Mouse (Mus musculus) heart, postnatal 36 days (tissue): ENCODE results near the gene Lemd1. TPM values are rescaled to one million over a fixed set of nuclear protein-coding genes. Genes with fewer than 3 reads are reported as not detected.
"Not testable (repeated sequence)": the region's sequence is repeated elsewhere in the genome, so short reads cannot be mapped to it uniquely, and the experiment has no call there.

ENCODE experiments used
- DNase-seq, 2 experiments: peaks; one replicate each; pipeline ENCODE4 v3.0.0; 2021 to 2022
- intact Hi-C: fragments of 180-260 bp; cut with DNase I; formaldehyde crosslinking; loops from one replicate; pipeline ENCODE4 v1.15.1; 2025
- total RNA-seq, 2 experiments: library from RNA; stranded (reverse); gene quantifications; 2 replicates each; pipeline ENCODE4 v1.2.3; 2021

Gene Lemd1
- total RNA-seq, 2 experiments from 2014 or later: not detected

DNA sequence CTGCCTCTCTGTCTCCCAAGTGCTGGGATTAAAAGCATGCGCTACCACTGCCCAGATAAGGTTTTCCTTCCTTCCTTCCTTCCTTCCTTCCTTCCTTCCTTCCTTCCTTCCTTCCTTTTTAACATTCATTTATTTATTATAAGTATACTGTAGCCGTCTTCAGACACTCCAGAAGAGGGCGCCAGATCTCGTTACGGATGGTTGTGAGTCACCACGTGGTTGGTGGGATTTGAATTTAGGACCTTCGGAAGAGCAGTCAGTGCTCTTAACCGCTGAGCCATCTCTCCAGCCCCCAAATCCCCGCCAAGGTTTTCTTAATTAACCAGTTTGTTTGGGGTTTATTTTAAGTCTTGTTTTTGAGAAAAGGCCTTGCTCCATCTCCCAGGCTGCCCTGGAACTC is 28.6 kb upstream of the Lemd1 start:
- DNase-seq, intact Hi-C loops: not testable (repeated sequence)

DNA sequence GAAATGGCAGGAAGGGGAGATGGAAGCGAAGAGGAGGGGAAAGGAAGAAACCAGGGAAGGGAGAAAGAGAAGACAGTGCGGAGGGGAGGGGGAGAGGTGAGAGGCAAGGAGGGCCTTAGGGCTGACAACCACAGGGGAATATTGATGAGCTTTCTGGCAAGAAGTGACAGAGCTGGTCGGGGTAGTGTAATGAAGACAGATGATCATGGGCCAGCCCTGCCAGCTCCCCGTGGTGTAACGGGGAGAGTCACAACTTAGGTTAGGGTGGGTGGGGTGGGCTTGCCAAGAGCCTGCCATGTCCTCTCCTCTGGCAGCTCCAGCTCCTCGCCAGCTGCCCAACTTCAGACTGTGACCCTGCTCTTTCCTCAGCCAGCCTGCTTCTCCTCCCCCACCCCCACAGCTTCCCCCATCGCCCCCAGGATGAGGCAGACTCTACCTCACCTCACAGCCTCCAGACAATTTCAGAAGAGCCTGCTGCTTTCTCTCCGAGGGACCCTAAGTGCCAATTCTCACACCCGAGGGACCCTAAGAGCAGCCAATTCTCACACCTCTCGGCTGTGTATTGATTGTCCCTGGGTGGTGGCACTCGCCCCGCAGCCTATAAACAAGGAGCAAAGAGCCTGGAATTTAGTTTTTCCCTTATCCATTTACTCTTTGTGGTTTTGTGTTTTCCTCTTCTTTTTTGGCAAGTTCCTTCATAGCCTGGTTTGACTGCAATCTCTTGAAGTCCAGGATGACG is 26.3 kb upstream of the Lemd1 start:
- intact Hi-C loops: no loop called here
- DNase-seq: no peak

DNA sequence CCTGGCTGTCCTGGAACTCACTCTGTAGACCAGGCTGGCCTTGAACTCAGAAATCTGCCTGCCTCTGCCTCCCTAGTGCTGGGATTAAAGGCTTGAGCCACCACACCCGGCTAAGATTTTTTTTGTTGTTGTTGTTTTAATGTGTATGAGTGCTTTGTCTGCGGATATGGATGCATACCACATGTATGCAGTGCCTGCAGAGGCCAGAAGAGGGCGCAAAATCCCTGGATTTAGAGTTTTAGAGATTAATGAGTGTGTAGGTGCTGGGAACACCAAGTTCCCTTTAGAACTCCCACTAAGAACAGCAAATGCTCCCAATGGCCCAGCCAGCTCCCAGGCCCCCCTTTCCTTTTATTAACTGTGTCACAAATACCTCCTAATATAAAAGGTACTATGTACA is 25.4 kb upstream of the Lemd1 start:
- intact Hi-C loops: no loop called here
- no peak for DNase-seq

GRCm38 (mm10) chr1:132168115-132168767 is 23.0 kb upstream of the Lemd1 start:
- no peak for DNase-seq
- intact Hi-C loops: no loop called here

GRCm38 (mm10) chr1:132170698-132171097 is 20.5 kb upstream of the Lemd1 start:
- DNase-seq: no peak
- intact Hi-C loops: no loop called here

DNA sequence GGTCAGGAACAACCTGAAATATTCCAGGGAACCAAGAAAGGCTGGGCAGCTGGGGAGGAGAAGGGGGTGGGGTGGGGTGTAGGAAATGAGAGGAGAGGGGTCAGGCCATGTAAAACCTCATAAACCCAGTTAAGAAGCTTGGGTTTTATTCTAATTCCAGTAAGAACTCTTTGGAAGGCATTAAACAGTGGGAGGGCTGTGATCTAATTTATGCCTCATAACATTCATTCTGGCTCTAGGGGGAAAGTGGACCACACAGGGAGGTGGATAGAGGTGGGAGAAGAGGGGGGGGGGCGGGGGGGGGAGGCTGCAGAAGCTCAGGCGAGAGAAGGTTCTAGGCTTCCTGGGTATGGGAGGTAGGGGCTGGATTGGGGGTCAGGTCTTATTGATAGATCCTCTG is 19.6 kb upstream of the Lemd1 start:
- intact Hi-C loops: no loop called here

DNA sequence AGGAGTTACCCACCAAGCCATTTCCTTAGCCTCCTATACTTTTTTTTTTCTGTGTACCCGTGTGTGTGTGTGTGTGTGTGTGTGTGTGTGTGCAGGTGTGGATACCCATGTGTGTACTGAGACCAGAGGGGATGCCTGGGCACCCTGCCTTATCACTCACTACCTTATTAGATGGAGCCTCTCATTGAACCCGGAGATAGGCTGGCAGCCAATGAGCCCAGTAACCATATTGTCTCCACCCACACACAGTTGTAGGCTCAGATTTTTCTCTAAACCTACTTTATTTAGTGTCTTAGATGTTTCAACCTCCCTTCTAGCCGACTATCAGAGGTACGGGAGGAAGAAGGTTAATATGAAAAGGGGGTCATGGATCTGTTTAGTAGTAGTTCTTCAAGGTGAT is 4.9 kb upstream of the Lemd1 start:
- intact Hi-C loops: no loop called here
- DNase-seq: no peak

More for the DNA sequence above, 19.6 kb upstream of the Lemd1 start:
- no peak for DNase-seq

DNA sequence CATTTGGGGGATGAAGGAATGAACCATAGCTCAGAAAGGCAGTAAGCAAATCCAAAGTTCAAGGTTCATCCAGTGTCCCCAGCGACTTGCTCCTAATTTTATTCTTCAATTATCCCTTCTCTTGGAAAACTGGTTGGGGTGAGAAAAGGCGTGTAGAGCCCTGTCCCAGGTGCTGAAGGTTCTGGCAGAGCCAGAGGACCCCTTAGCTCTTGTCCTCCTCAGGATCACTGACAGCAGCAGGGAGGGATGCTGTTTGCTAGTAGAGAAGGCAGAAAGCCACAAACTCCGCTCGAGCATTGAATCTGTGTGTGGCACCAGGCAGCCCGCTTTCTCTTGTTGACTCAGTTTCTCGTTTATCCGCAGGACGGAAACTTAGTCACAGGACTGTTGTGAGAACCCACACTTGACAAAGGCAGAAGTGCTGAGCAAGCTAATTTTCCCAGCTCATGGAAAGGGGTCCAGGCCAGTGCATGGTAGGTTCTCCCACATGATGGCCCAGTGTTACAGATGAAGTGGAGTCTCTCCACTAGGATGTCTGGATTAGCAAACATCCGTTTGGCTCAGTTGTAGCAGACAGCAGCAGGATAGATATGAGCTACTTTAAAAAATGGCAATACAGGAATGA is 2.7 kb upstream of the Lemd1 start:
- intact Hi-C loops: no loop called here
- no peak for DNase-seq

- intact Hi-C loops: no loop called here
- DNase-seq: no peak
Measured at GRCm38 (mm10) chr1:132189231-132189630, 2.0 kb upstream of the Lemd1 start.

GRCm38 (mm10) chr1:132190040-132190513 is 1.2 kb upstream of the Lemd1 start:
- intact Hi-C loops: no loop called here
- no peak for DNase-seq

GRCm38 (mm10) chr1:132190621-132191092 is 574 bp upstream of the Lemd1 start:
- no peak for DNase-seq
- intact Hi-C loops: no loop called here

GRCm38 (mm10) chr1:132191786-132192680 is 802 bp downstream of the Lemd1 start:
- intact Hi-C loops: no loop called here
- no peak for DNase-seq

DNA sequence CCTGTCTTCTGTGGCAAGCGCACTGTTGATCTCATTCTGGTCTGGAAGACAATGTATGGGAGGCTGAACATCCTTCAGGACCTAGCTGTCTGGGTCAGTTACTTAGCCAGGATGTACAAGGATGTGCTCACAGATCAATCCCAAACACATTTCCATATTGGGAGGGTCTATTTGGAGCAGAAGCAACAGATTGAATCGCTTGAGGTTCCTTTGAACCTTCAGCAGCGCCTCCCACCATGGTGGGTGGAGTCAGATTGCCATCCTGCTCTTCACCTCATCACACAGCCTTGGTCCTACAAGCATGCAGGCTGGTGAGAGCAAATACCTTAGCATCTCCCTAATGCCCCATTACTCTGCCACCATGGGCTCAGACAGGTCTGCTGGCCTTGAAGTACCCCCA is 2.6 kb downstream of the Lemd1 start:
- intact Hi-C loops: no loop called here

GRCm38 (mm10) chr1:132194624-132195023 is 3.4 kb downstream of the Lemd1 start:
- intact Hi-C loops: no loop called here
- DNase-seq: no peak

More for the DNA sequence above, 2.6 kb downstream of the Lemd1 start:
- no peak for DNase-seq

DNA sequence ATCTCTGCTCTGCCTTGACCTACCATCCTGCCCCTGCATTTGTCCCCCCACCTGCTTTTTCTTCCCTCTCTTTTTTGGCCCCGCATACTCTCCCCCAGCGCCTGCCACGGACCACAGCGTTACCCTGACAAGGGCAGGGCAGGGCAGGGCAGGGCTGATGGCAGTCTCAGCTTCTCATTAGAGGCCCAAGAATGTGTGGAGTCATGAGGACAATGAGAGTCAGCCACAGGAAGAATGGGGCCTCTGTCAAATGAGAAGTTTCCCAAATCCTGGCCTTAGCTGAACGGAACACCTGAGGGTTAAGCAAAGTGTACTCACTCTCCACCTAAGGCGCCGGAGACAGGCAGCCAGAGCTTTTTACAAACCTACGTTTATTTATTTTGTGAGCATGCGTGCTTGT is 3.9 kb downstream of the Lemd1 start:
- no peak for DNase-seq
- intact Hi-C loops: no loop called here

- intact Hi-C loops: no loop called here
- DNase-seq: no peak
Measured at GRCm38 (mm10) chr1:132195681-132196080, 4.5 kb downstream of the Lemd1 start.

GRCm38 (mm10) chr1:132196337-132196736 is 5.1 kb downstream of the Lemd1 start:
- intact Hi-C loops: no loop called here
- DNase-seq: no peak

DNA sequence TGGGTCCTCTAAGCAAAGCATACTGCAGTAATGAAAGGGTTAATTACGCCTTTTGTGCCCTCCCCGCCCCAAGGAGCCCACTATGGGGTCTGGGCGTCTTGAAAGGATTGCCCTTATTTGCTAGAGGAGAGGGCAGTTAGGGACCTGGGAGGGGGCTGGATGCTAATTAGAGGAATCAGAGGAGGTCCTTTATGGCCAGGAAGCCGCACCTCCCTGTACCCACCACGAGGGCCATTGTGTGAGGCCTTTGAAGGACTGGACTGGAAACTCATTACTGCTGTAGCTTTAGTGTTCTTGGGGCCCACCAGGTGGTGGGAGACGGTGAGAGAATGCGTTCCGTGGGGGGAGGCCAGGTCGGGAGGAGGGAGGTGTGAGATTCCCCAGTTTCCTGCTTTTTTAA is 6.4 kb downstream of the Lemd1 start:
- intact Hi-C loops: no loop called here
- no peak for DNase-seq

- intact Hi-C loops: no loop called here
- no peak for DNase-seq
Measured at GRCm38 (mm10) chr1:132198401-132199071, 7.3 kb downstream of the Lemd1 start.

- no peak for DNase-seq
- intact Hi-C loops: no loop called here
Measured at GRCm38 (mm10) chr1:132199244-132199643, 8.0 kb downstream of the Lemd1 start.
